Mouse (Mus musculus) brown adipose tissue, adult 24 weeks (tissue): ENCODE measurements at regions not wholly inside any gene's neighbourhood (a gene's known extent, or its start where the extent isn't known, plus 50 kb on each side); places are given as distances from the start of the nearest gene placed in this dataset.

Experiments
- H3K27ac ChIP-seq: fragments of 200-500 bp; replicated peaks from 2 replicates; pipeline ENCODE4 v1.5.1; 2012; ENCODE audit warnings: low read depth, mild to moderate bottlenecking, low read length
- H3K4me1 ChIP-seq: fragments of 200-500 bp; 2 replicates; pipeline ENCODE4 v1.6.1; 2012; ENCODE audit warnings: low read length, mixed read lengths; ENCODE audit not compliant: control insufficient read depth, insufficient read depth, insufficient read length
- H3K4me3 ChIP-seq: fragments of 200-500 bp; 2 replicates; pipeline ENCODE4 v1.5.1; 2012; ENCODE audit warnings: low read depth, mild to moderate bottlenecking, low read length, moderate library complexity; ENCODE audit not compliant: insufficient read depth

GRCm38 (mm10) chr8:126538136-126538535 lies 55.6 kb downstream of the Irf2bp2 start:
- no peak overlapping the region for H3K27ac ChIP-seq
- peaks cover 5% of the 10 kb centered on the region for H3K4me1 ChIP-seq
- H3K4me3 ChIP-seq = no peak overlapping the region

GRCm38 (mm10) chr8:126536928-126537618 lies 56.7 kb downstream of the Irf2bp2 start:
- peak overlapping the region; percentile 86 for H3K27ac ChIP-seq
- no peak overlapping the region for H3K4me3 ChIP-seq
- peaks cover 5% of the 10 kb centered on the region for H3K4me1 ChIP-seq

- Histone ChIP-seq H3K4me1 (peaks cover 5% of the 10 kb centered on the region), H3K27ac (peak overlapping the region; percentile 86; the same call in 1 of the 2 replicates), H3K4me3 (no peak overlapping the region)
Measured at GRCm38 (mm10) chr8:126536132-126536927, 57.5 kb downstream of the Irf2bp2 start.

- Histone ChIP-seq H3K4me3 (no peak overlapping the region), H3K4me1 (peaks cover 10% of the 10 kb centered on the region), H3K27ac (no peak overlapping the region)
Measured at GRCm38 (mm10) chr8:126532284-126532974, 57.6 kb upstream of the Tarbp1 start.

GRCm38 (mm10) chr8:126531459-126531858 lies 56.6 kb upstream of the Tarbp1 start:
- peaks cover 18% of the 10 kb centered on the region for H3K4me1 ChIP-seq
- no peak overlapping the region for H3K27ac ChIP-seq
- no peak overlapping the region for H3K4me3 ChIP-seq

GRCm38 (mm10) chr8:126529409-126529808 lies 54.5 kb upstream of the Tarbp1 start:
- Histone ChIP-seq H3K4me3 (no peak overlapping the region), H3K27ac (no peak overlapping the region), H3K4me1 (peaks cover 33% of the 10 kb centered on the region)

GRCm38 (mm10) chr8:126528434-126529080 lies 53.7 kb upstream of the Tarbp1 start:
- no peak overlapping the region for H3K4me3 ChIP-seq
- no peak overlapping the region; the same call in 1 of the 2 replicates for H3K27ac ChIP-seq
- H3K4me1 ChIP-seq = peaks cover 38% of the 10 kb centered on the region

- Histone ChIP-seq H3K4me3 (no peak overlapping the region), H3K4me1 (peaks cover 42% of the 10 kb centered on the region), H3K27ac (peak overlapping the region; percentile 95)
Measured at GRCm38 (mm10) chr8:126526864-126527571, 52.2 kb upstream of the Tarbp1 start.

- Histone ChIP-seq H3K4me3 (no peak overlapping the region), H3K27ac (peak overlapping the region; percentile 95), H3K4me1 (peaks cover 42% of the 10 kb centered on the region)
Measured at GRCm38 (mm10) chr8:126525575-126525974, 50.7 kb upstream of the Tarbp1 start.
